Mouse (Mus musculus): Measurements from ENCODE around the gene Adcy3.

DNA sequence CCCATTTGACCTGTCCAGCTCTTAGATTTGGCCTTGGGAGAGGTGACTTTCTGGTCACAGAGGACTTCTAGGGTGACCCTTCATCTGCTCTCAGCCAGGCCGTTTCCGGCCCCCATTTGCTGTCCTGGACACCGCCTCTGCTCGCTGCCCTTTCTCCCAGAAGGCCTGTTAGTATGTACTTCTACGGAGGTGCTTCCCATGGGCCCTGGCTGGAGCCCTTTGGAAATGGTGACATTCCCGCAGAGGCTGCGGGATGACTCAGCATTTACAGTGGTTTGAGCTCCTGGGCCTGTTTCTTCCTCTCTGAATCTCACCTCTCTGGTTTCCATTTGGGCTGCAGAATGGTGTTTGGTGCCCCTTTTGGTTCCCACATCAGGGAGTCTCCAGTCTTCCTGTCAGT lies 5.6 kb upstream of the Adcy3 start:
- TF ChIP-seq CTCF (conservative IDR thresholded peaks at IDR 0.05 in 1 of 2, IDR thresholded peaks at IDR 0.05 in 1 of 2; ENCODE audit: low read depth in 2 of 2, low read length in 2 of 2) (no peak), EP300 (IDR thresholded peaks at IDR 0.05; ENCODE audit: low read length) (no peak), HCFC1 (IDR thresholded peaks at IDR 0.05; ENCODE audit: low read depth, low read length) (no peak), POLR2A (IDR thresholded peaks at IDR 0.05; ENCODE audit: low read depth, low read length) (no peak), USF1 (IDR thresholded peaks at IDR 0.05; ENCODE audit: low read depth, low read length) (no peak), TBP (conservative IDR thresholded peaks at IDR 0.05; ENCODE audit: low read depth, low read length) (no peak), SIN3A (IDR thresholded peaks at IDR 0.05; ENCODE audit: low read length) (no peak), RCOR1 (conservative IDR thresholded peaks at IDR 0.05; ENCODE audit: low read depth, low read length) (no peak), MYC (IDR thresholded peaks at IDR 0.05; ENCODE audit: low read depth, low read length) (no peak), KAT2A (IDR thresholded peaks at IDR 0.05; ENCODE audit: insufficient replicate concordance, low read length) (no peak), ETS1 (conservative IDR thresholded peaks at IDR 0.05; ENCODE audit: low read depth, low read length) (no peak)

Measured in CH12.LX (cell line).